Mouse (Mus musculus) intestine, postnatal 0 days (tissue): ENCODE results near the gene Xpr1. TPM values are rescaled to one million over a fixed set of nuclear protein-coding genes. Genes with fewer than 3 reads are reported as not detected.

Experiments
- ATAC-seq: fragments of 200-750 bp; cut with Nextera tagmentation; 2 replicates; pipeline ENCODE4 v1.8.0; 2017; ENCODE audit warnings: mild to moderate bottlenecking, moderate TSS enrichment, moderate library complexity
- H3K27ac ChIP-seq: fragments of 300-500 bp; sonication (generic); 2 replicates; pipeline ENCODE4 v1.5.1; 2014; ENCODE audit warnings: mild to moderate bottlenecking, low read depth, low read length, moderate library complexity
- H3K27me3 ChIP-seq: fragments of 300-500 bp; sonication (generic); replicated peaks from 2 replicates; pipeline ENCODE4 v1.6.1; 2014; ENCODE audit warnings: low read length, mixed read lengths; ENCODE audit not compliant: control insufficient read depth, insufficient read depth
- H3K36me3 ChIP-seq: fragments of 300-500 bp; sonication (generic); 2 replicates; pipeline ENCODE4 v1.6.1; 2014; ENCODE audit warnings: mild to moderate bottlenecking, moderate library complexity; ENCODE audit not compliant: control insufficient read depth, insufficient read depth
- H3K4me1 ChIP-seq: fragments of 300-500 bp; sonication (generic); replicated peaks from 2 replicates; pipeline ENCODE4 v1.6.1; 2014; ENCODE audit warnings: antibody characterized with exemption, low read length, mixed read lengths; ENCODE audit not compliant: control insufficient read depth, insufficient read depth
- H3K4me2 ChIP-seq: fragments of 300-500 bp; sonication (generic); replicated peaks from 2 replicates; pipeline ENCODE4 v1.6.1; 2014; ENCODE audit warnings: low read depth, mild to moderate bottlenecking, moderate library complexity
- H3K4me3 ChIP-seq: fragments of 300-500 bp; sonication (generic); 2 replicates; pipeline ENCODE4 v1.5.1; 2014; ENCODE audit warnings: low read depth, low read length
- H3K9ac ChIP-seq: fragments of 300-500 bp; sonication (generic); 2 replicates; pipeline ENCODE4 v1.6.1; 2014; ENCODE audit warnings: mild to moderate bottlenecking, low read depth, low read length
- H3K9me3 ChIP-seq: fragments of 300-500 bp; sonication (generic); 2 replicates; pipeline ENCODE4 v1.6.1; 2016; ENCODE audit warnings: mixed run types; ENCODE audit not compliant: control insufficient read depth
- CTCF ChIP-seq: sonication (generic); IDR thresholded peaks from 2 replicates; pipeline ENCODE4 v1.5.1; 2016; ENCODE audit warnings: low read depth, mild to moderate bottlenecking, control low read depth, antibody characterized with exemption, moderate library complexity
- WGBS: fragments of 180-500 bp; shearing (Covaris S2); extraction: QIAGEN DNeasy Blood & Tissue Kit; methylation state at CpG from one replicate; pipeline ENCODE4 v1.1.7; 2014; 5-methylcytosine and 5-hydroxymethylcytosine counted together
- polyA plus RNA-seq: library from polyadenylated mRNA; unstranded; fragments of >200 nt; fragmentation: Nextera tagmentation; extraction: Ambion mirVana; gene quantifications from 2 replicates; pipeline ENCODE4 v1.2.1, GENCODE M21; 2015

Xpr1 gene
- polyA plus RNA-seq, 1 experiment from 2014 or later = 5.8 TPM

- no peaks in the 10 kb centered on the region for H3K27me3 ChIP-seq
- no peak for ATAC-seq
- no peak overlapping the region for H3K27ac ChIP-seq
- no peaks in the 10 kb centered on the region for H3K36me3 ChIP-seq
- no peaks in the 10 kb centered on the region for H3K9me3 ChIP-seq
- WGBS = 80% methylated on average over 6 of the region's 6 CpGs
- no peak overlapping the region for H3K4me2 ChIP-seq
- TF ChIP-seq CTCF = no peak
- H3K4me3 ChIP-seq = no peak overlapping the region
- no peaks in the 10 kb centered on the region for H3K4me1 ChIP-seq
- no peak overlapping the region for H3K9ac ChIP-seq
These were observed 81.3 kb downstream of the Xpr1 start for GRCm38 (mm10) chr1:155335963-155336362.

- no peaks in the 10 kb centered on the region for H3K27me3 ChIP-seq
- TF ChIP-seq CTCF = no peak
- H3K4me2 ChIP-seq = no peak overlapping the region
- no peaks in the 10 kb centered on the region for H3K9me3 ChIP-seq
- no peak overlapping the region for H3K9ac ChIP-seq
- no peak for ATAC-seq
- no peaks in the 10 kb centered on the region for H3K4me1 ChIP-seq
- H3K36me3 ChIP-seq = no peaks in the 10 kb centered on the region
- H3K4me3 ChIP-seq = no peak overlapping the region
- WGBS = 42% methylated on average over 1 of the region's 1 CpGs
- H3K27ac ChIP-seq = no peak overlapping the region
These were observed 95.0 kb downstream of the Xpr1 start for GRCm38 (mm10) chr1:155322183-155322582.

- no peaks in the 10 kb centered on the region for H3K4me1 ChIP-seq
- H3K4me2 ChIP-seq = no peak overlapping the region
- H3K9ac ChIP-seq = no peak overlapping the region
- H3K4me3 ChIP-seq = no peak overlapping the region
- ATAC-seq = no peak
- no peak for TF ChIP-seq CTCF
- H3K36me3 ChIP-seq = no peaks in the 10 kb centered on the region
- no peaks in the 10 kb centered on the region for H3K9me3 ChIP-seq
- no peaks in the 10 kb centered on the region for H3K27me3 ChIP-seq
- no peak overlapping the region for H3K27ac ChIP-seq
- WGBS = 63% methylated on average over 7 of the region's 7 CpGs
These were observed 97.0 kb downstream of the Xpr1 start for GRCm38 (mm10) chr1:155320091-155320833.

- no peaks in the 10 kb centered on the region for H3K27me3 ChIP-seq
- WGBS = 84% methylated on average over 4 of the region's 4 CpGs
- H3K4me1 ChIP-seq = no peaks in the 10 kb centered on the region
- H3K27ac ChIP-seq = no peak overlapping the region
- no peak for ATAC-seq
- no peak overlapping the region for H3K9ac ChIP-seq
- no peak overlapping the region for H3K4me3 ChIP-seq
- no peaks in the 10 kb centered on the region for H3K36me3 ChIP-seq
- H3K4me2 ChIP-seq = no peak overlapping the region
- TF ChIP-seq CTCF = no peak
- no peaks in the 10 kb centered on the region for H3K9me3 ChIP-seq
These were observed 97.7 kb downstream of the Xpr1 start for GRCm38 (mm10) chr1:155319513-155319912.

GRCm38 (mm10) chr1:155311672-155312071 is 105.5 kb downstream of the Xpr1 start:
- H3K9ac ChIP-seq = no peak overlapping the region
- no peak for ATAC-seq
- 82% methylated on average over 3 of the region's 3 CpGs for WGBS
- no peak overlapping the region for H3K4me3 ChIP-seq
- H3K4me2 ChIP-seq = no peak overlapping the region
- H3K27ac ChIP-seq = no peak overlapping the region
- no peaks in the 10 kb centered on the region for H3K9me3 ChIP-seq
- H3K27me3 ChIP-seq = no peaks in the 10 kb centered on the region
- peaks cover 20% of the 10 kb centered on the region; the same call in 1 of the 2 replicates for H3K36me3 ChIP-seq
- TF ChIP-seq CTCF = no peak
- H3K4me1 ChIP-seq = no peaks in the 10 kb centered on the region

- Histone ChIP-seq H3K4me2 (no peak overlapping the region), H3K27me3 (no peaks in the 10 kb centered on the region), H3K4me3 (no peak overlapping the region), H3K36me3 (peaks cover 19% of the 10 kb centered on the region), H3K9me3 (no peaks in the 10 kb centered on the region), H3K4me1 (no peaks in the 10 kb centered on the region), H3K9ac (no peak overlapping the region), H3K27ac (no peak overlapping the region)
- TF ChIP-seq CTCF = no peak
- no peak for ATAC-seq
- WGBS = 84% methylated on average over 3 of the region's 3 CpGs
These were observed 110.3 kb downstream of the Xpr1 start for GRCm38 (mm10) chr1:155306879-155307278.

- no peaks in the 10 kb centered on the region for H3K9me3 ChIP-seq
- H3K4me3 ChIP-seq = no peak overlapping the region
- no peak overlapping the region for H3K4me2 ChIP-seq
- no peaks in the 10 kb centered on the region for H3K27me3 ChIP-seq
- peaks cover 10% of the 10 kb centered on the region for H3K36me3 ChIP-seq
- ATAC-seq = no peak
- no peak overlapping the region for H3K27ac ChIP-seq
- no peak overlapping the region for H3K9ac ChIP-seq
- WGBS = 88% methylated on average over 2 of the region's 2 CpGs
- TF ChIP-seq CTCF = no peak
- no peaks in the 10 kb centered on the region for H3K4me1 ChIP-seq
These were observed 113.8 kb downstream of the Xpr1 start for GRCm38 (mm10) chr1:155303402-155303801.
